Mouse (Mus musculus) ES-Bruce4 (cell line): ENCODE measurements around the gene Nxph4.

Experiments used
- CTCF ChIP-seq: IDR thresholded peaks from one replicate; pipeline ENCODE4 v1.8.1; 2011; ENCODE audit warnings: low read depth, low read length
- EP300 ChIP-seq: IDR thresholded peaks from 2 replicates; pipeline ENCODE4 v1.6.1; 2011; ENCODE audit warnings: low read depth, low read length; ENCODE audit not compliant: insufficient read depth
- POLR2A ChIP-seq: IDR thresholded peaks from one replicate; pipeline ENCODE4 v1.8.1; 2011; ENCODE audit warnings: low read length; ENCODE audit not compliant: insufficient read depth

GRCm38 (mm10) chr10:127500894-127501893, 33.2 kb downstream of the Nxph4 start, which contains the start of gene Stac3:
- TF ChIP-seq EP300 (no peak), CTCF (no peak), POLR2A (no peak)
